Mouse (Mus musculus): ENCODE data around the gene Ubac2. TPM values are rescaled to one million over a fixed set of nuclear protein-coding genes. Genes with fewer than 3 reads are reported as not detected.
A peak's percentile ranks its signal among the peaks of the same experiment; 100 is the strongest.

The Ubac2 gene
- total and polyA plus RNA-seq, 2 experiments from 2014 or later: 43.6 to 51.7 TPM

DNA sequence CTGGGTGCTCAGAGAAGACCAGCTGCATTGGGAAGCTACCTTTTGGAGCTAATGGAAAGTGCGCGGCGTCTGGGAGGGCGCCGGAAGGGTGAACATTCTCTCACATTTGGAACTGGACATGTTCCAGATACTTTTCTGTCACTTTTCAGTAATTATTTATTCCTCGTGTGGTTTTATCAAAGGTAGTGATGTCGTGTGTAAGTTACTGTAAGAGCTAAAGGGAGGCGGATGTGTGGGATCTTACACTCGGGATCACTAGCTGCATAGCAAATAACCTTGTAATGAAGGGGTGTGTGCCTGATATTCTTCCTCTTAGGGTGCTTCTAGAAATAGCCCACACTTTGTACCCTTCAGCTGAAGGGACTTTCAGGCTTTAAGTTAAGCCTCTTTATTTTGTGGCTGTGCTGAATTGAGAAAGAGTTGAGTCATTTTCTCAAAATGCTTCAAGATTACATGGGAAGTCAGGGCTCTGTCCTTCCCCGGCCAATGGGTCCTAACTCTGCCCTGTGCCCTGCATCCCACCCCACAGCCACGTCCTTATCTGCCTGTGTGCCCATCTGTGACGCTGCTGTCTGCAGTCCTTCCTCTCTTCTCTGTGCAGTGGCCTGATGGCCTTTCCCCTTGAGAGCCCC lies 83.2 kb downstream of the Ubac2 start:
- Histone ChIP-seq H3K4me1 (ENCODE audit: insufficient read depth, low read length) (no peaks in the 10 kb centered on the region), H3K27me3 (ENCODE audit: insufficient read depth, low read length) (no peaks in the 10 kb centered on the region), H3K36me3 (ENCODE audit: insufficient read depth, low read length) (no peaks in the 10 kb centered on the region), H3K4me2 (ENCODE audit: low read depth, low read length, poor library complexity, severe bottlenecking) (no peak overlapping the region), H3K9ac (replicated peaks; ENCODE audit: low read length, poor library complexity, severe bottlenecking) (no peak overlapping the region), H3K4me3 (ENCODE audit: low read depth, low read length) (no peak overlapping the region), H3K27ac (ENCODE audit: low read depth, low read length) (no peak overlapping the region), H3K9me3 (ENCODE audit: low read length) (no peaks in the 10 kb centered on the region)
- DNase-seq (ENCODE audit: low spot score): no peak
- TF ChIP-seq CTCF (IDR thresholded peaks at IDR 0.05): no peak
- 82% methylated on average over 12 of the region's 12 CpGs for WGBS
- ATAC-seq (ENCODE audit: low FRiP score): no peak

- no peak overlapping the region for H3K27ac ChIP-seq (ENCODE audit: low read depth, low read length)
- H3K4me1 ChIP-seq (ENCODE audit: insufficient read depth, low read length): no peaks in the 10 kb centered on the region
- ATAC-seq (ENCODE audit: low FRiP score) (no peak), DNase-seq (ENCODE audit: low spot score) (no peak)
- 84% methylated on average over 14 of the region's 14 CpGs for WGBS
- no peak overlapping the region for H3K4me2 ChIP-seq (ENCODE audit: low read depth, low read length, poor library complexity, severe bottlenecking)
- no peak overlapping the region for H3K9ac ChIP-seq (replicated peaks; ENCODE audit: low read length, poor library complexity, severe bottlenecking)
- no peak for TF ChIP-seq CTCF (IDR thresholded peaks at IDR 0.05)
- no peaks in the 10 kb centered on the region for H3K9me3 ChIP-seq (ENCODE audit: low read length)
- no peak overlapping the region for H3K4me3 ChIP-seq (ENCODE audit: low read depth, low read length)
- H3K27me3 ChIP-seq (ENCODE audit: insufficient read depth, low read length): no peaks in the 10 kb centered on the region
- no peaks in the 10 kb centered on the region for H3K36me3 ChIP-seq (ENCODE audit: insufficient read depth, low read length)
Measured at GRCm38 (mm10) chr14:121962128-121962890, 83.9 kb downstream of the Ubac2 start.

GRCm38 (mm10) chr14:121963251-121963941 lies 85.0 kb downstream of the Ubac2 start:
- peak; percentile 55 for DNase-seq (ENCODE audit: low spot score)
- ATAC-seq (ENCODE audit: low FRiP score): no peak
- no peak for TF ChIP-seq CTCF (IDR thresholded peaks at IDR 0.05)
- H3K36me3 ChIP-seq (ENCODE audit: insufficient read depth, low read length): no peaks in the 10 kb centered on the region
- 72% methylated on average over 9 of the region's 9 CpGs for WGBS
- no peak overlapping the region; the same call in 1 of the 2 replicates for H3K27ac ChIP-seq (ENCODE audit: low read depth, low read length)
- no peak overlapping the region for H3K9ac ChIP-seq (replicated peaks; ENCODE audit: low read length, poor library complexity, severe bottlenecking)
- H3K4me3 ChIP-seq (ENCODE audit: low read depth, low read length): no peak overlapping the region
- no peaks in the 10 kb centered on the region for H3K9me3 ChIP-seq (ENCODE audit: low read length)
- H3K27me3 ChIP-seq (ENCODE audit: insufficient read depth, low read length): no peaks in the 10 kb centered on the region
- H3K4me2 ChIP-seq (ENCODE audit: low read depth, low read length, poor library complexity, severe bottlenecking): no peak overlapping the region
- no peaks in the 10 kb centered on the region for H3K4me1 ChIP-seq (ENCODE audit: insufficient read depth, low read length)

- Histone ChIP-seq H3K4me2 (ENCODE audit: low read depth, low read length, poor library complexity, severe bottlenecking) (no peak overlapping the region), H3K27ac (ENCODE audit: low read depth, low read length) (no peak overlapping the region; the same call in 1 of the 2 replicates), H3K4me3 (ENCODE audit: low read depth, low read length) (no peak overlapping the region), H3K9me3 (ENCODE audit: low read length) (no peaks in the 10 kb centered on the region), H3K36me3 (ENCODE audit: insufficient read depth, low read length) (no peaks in the 10 kb centered on the region), H3K9ac (replicated peaks; ENCODE audit: low read length, poor library complexity, severe bottlenecking) (no peak overlapping the region), H3K27me3 (ENCODE audit: insufficient read depth, low read length) (no peaks in the 10 kb centered on the region), H3K4me1 (ENCODE audit: insufficient read depth, low read length) (no peaks in the 10 kb centered on the region)
- no peak for TF ChIP-seq CTCF (IDR thresholded peaks at IDR 0.05)
- no peak for ATAC-seq (ENCODE audit: low FRiP score)
- 62% methylated on average over 4 of the region's 4 CpGs for WGBS
- DNase-seq (ENCODE audit: low spot score): peak; percentile 13
Measured at GRCm38 (mm10) chr14:121963942-121964335, 85.5 kb downstream of the Ubac2 start.

GRCm38 (mm10) chr14:121964990-121965389 lies 86.6 kb downstream of the Ubac2 start, which contains the start of gene Gpr183:
Gpr183 (minus strand) TSS chr14:121965195.
- ATAC-seq (ENCODE audit: low FRiP score): no peak
- whole genome bisulfite sequencing: 66% methylated on average over 6 of the region's 6 CpGs

More at GRCm38 (mm10) chr14:121964990-121965389, 86.6 kb downstream of the Ubac2 start, which contains the start of gene Gpr183:
- Histone ChIP-seq H3K9me3 (ENCODE audit: low read length) (no peaks in the 10 kb centered on the region), H3K9ac (replicated peaks; ENCODE audit: low read length, poor library complexity, severe bottlenecking) (no peak within 1 kb of the TSS), H3K36me3 (ENCODE audit: insufficient read depth, low read length) (no peaks in the 10 kb centered on the region), H3K4me1 (ENCODE audit: insufficient read depth, low read length) (no peaks in the 10 kb centered on the region), H3K27ac (ENCODE audit: low read depth, low read length) (no peak within 1 kb of the TSS), H3K27me3 (ENCODE audit: insufficient read depth, low read length) (no peaks in the 10 kb centered on the region), H3K4me2 (ENCODE audit: low read depth, low read length, poor library complexity, severe bottlenecking) (no peak within 1 kb of the TSS), H3K4me3 (ENCODE audit: low read depth, low read length) (no peak within 1 kb of the TSS)
- TF ChIP-seq CTCF (IDR thresholded peaks at IDR 0.05): no peak
- DNase-seq (ENCODE audit: low spot score): no peak
